Mouse (Mus musculus) midbrain, embryonic 10.5 days (tissue): ENCODE data around the gene Unc45a. TPM values are rescaled to one million over a fixed set of nuclear protein-coding genes. Genes with fewer than 3 reads are reported as not detected.

Experiments used
- DNase-seq: peaks from one replicate; pipeline ENCODE4 v3.0.0-alpha.2; 2017; ENCODE audit warnings: low spot score
- H3K27ac ChIP-seq: fragments of 300-500 bp; sonication (generic); replicated peaks from 2 replicates; pipeline ENCODE4 v1.5.1; 2016; ENCODE audit warnings: mild to moderate bottlenecking
- H3K27me3 ChIP-seq: fragments of 300-500 bp; sonication (generic); 2 replicates; pipeline ENCODE4 v1.6.1; 2016; ENCODE audit warnings: low read depth, mild to moderate bottlenecking; ENCODE audit not compliant: poor library complexity, severe bottlenecking
- H3K36me3 ChIP-seq: fragments of 300-500 bp; sonication (generic); 2 replicates; pipeline ENCODE4 v1.6.1; 2016; ENCODE audit warnings: mild to moderate bottlenecking, moderate library complexity
- H3K4me1 ChIP-seq: fragments of 300-500 bp; sonication (generic); 2 replicates; pipeline ENCODE4 v1.6.1; 2016
- H3K4me3 ChIP-seq: fragments of 300-500 bp; sonication (generic); 2 replicates; pipeline ENCODE4 v1.5.1; 2016; ENCODE audit warnings: mild to moderate bottlenecking, moderate library complexity
- H3K9me3 ChIP-seq: fragments of 300-500 bp; sonication (generic); replicated peaks from 2 replicates; pipeline ENCODE4 v1.6.1; 2016; ENCODE audit warnings: mild to moderate bottlenecking
- WGBS: fragments of 180-500 bp; shearing (Covaris S2); methylation state at CpG from one replicate; pipeline ENCODE4 v1.1.7; 2016; 5-methylcytosine and 5-hydroxymethylcytosine counted together
- polyA plus RNA-seq: library from polyadenylated mRNA; unstranded; fragments of >200 nt; fragmentation: Nextera tagmentation; extraction: Ambion mirVana; gene quantifications from 2 replicates; pipeline ENCODE4 v1.2.1, GENCODE M21; 2016

The Unc45a gene
- polyA plus RNA-seq, 1 experiment from 2014 or later, result 42.3 TPM

DNA sequence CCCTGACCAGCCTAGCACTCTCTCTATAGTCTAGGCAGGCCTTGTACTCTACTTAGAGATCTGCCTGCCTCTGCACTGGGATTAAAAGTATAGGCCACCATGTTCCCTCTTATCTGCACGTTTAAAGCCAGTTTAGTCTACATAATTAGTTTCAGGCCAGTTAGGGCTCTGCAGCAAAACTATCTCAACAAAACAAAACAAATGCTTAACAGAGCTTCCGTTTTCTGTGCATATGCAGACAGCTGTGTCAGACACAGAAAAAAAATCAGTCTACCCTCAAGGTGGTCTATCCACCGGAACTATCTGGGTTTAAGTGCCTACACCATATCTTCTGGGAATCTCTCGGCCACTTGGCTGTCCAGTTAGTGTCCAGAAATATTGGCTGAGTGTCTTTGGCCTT lies 32.5 kb upstream of the Unc45a start:
- WGBS, result 84% methylated on average over 4 of the region's 4 CpGs

DNA sequence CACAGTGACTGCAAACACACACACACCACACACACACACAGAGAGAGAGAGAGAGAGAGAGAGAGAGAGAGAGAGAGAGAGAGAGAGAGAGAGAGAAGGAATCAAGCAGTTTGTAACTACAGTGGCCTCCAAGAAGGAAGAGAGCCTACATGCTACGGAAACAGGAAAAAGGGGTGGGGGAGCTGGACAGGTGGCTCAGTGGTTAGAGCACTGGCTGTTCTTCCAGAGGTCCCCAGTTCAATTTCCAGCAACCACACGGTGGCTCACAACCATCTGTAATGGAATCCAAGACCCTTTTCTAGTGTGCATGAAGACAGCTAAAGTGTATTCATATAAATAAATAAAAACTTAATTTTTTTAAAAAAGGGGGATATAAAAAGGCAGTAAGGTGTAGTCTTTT lies 31.9 kb upstream of the Unc45a start:
- Histone ChIP-seq H3K4me3 (no peak overlapping the region), H3K9me3 (no peaks in the 10 kb centered on the region), H3K27me3 (no peaks in the 10 kb centered on the region), H3K4me1 (peaks cover 25% of the 10 kb centered on the region), H3K27ac (no peak overlapping the region), H3K36me3 (peaks cover 11% of the 10 kb centered on the region)
- no peak for DNase-seq
- WGBS, result 63% methylated on average over 2 of the region's 2 CpGs

More for the DNA sequence above, 32.5 kb upstream of the Unc45a start:
- H3K9me3 ChIP-seq, result no peaks in the 10 kb centered on the region
- peaks cover 25% of the 10 kb centered on the region for H3K4me1 ChIP-seq
- no peak overlapping the region for H3K4me3 ChIP-seq
- H3K36me3 ChIP-seq, result peaks cover 4% of the 10 kb centered on the region
- H3K27me3 ChIP-seq, result no peaks in the 10 kb centered on the region
- H3K27ac ChIP-seq, result no peak overlapping the region
- DNase-seq, result no peak

DNA sequence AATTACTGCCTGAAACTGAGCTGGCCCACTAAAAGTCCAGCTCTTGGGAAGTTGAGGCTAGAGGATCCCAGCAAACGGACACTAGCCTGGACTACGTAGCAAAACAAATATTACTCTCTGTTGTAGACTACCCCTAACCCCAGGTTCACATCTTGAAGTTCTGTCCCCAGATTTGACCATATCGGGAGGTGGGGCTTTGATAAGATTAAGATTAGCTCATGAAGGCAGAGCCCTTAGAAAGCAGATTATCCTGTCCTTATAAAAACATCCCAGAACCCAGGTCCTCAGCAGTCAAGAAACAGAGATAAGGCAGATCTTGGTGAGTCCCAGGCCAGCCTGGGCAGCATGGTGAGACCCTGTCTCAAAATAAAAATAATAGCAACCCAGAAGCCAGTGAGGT lies 31.4 kb upstream of the Unc45a start:
- no peaks in the 10 kb centered on the region for H3K27me3 ChIP-seq
- peaks cover 16% of the 10 kb centered on the region for H3K36me3 ChIP-seq
- H3K27ac ChIP-seq, result no peak overlapping the region
- H3K4me3 ChIP-seq, result no peak overlapping the region
- no peak for DNase-seq
- peaks cover 25% of the 10 kb centered on the region for H3K4me1 ChIP-seq
- 82% methylated on average over 3 of the region's 3 CpGs for WGBS
- H3K9me3 ChIP-seq, result no peaks in the 10 kb centered on the region

DNA sequence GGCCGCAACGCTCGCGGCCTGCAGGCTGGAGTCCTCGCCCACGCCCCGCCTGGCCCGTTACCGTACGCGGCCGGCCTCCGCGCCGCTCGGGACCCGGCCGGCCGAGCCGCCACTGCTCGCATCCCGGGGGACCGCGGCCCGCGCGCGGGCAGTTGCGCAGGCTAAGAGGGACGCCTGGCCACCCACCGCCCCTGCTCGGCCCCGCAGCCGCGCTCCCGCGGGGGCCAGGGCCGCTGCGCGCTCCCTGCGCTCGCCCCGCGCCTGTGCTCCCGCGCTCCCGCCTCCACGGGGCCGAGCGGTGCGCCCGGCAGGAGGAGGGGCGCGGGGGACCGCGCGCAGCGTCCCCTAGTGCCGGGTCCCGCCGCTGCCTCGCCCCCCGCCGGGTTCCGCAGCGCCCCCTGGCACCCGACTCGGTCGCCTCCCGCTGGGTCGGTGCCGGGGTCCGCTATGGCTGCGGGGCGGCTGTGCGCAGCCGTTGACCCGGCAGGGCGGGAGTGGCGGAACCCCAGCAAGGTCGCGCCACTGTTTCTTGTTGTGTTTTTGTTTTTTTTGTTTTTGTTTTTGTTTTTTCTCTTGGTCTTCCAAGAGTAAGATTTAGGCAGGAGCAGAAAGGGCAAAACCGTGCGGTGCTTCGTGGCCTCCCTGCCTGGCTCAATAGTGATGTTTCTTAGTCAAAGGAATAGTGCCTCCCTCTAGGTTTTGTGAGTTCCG lies 30.4 kb upstream of the Unc45a start, which contains the start of gene Man2a2:
Man2a2 (minus strand) TSS at position 335 of the 711 bp plus-strand sequence.
- H3K36me3 ChIP-seq, result peaks cover 25% of the 10 kb centered on the region
- WGBS, result under 1% methylated on average over 86 of the region's 86 CpGs

DNA sequence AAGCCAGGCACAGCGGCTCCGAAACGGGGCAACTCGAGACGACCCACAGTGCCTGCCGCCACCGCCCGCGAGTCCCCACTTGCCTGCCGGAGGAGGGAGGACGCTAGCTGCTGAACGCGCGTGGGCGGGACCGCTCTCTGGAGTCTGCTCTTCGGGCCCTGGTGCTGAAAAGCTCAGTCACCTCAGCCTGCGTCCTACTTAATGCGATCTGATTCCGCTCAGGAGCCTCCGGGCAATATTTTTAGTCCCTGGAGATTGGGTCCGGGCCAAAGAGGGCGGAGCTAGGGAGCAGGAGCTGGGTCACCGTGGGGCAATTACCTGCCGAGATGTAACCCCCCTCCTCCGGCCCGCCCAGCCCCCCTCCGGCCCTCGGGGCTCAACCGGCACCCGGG lies 29.8 kb upstream of the Unc45a start:
- WGBS, result under 1% methylated on average over 31 of the region's 31 CpGs
- no peaks in the 10 kb centered on the region for H3K27me3 ChIP-seq
- peak overlapping the region; percentile 93 for H3K27ac ChIP-seq
- peak overlapping the region; percentile 96 for H3K4me3 ChIP-seq
- no peaks in the 10 kb centered on the region for H3K9me3 ChIP-seq
- DNase-seq, result peak; percentile 65
- peaks cover 31% of the 10 kb centered on the region for H3K36me3 ChIP-seq
- H3K4me1 ChIP-seq, result peaks cover 17% of the 10 kb centered on the region

More for the DNA sequence above, 30.4 kb upstream of the Unc45a start, which contains the start of gene Man2a2:
- Histone ChIP-seq H3K27ac (peak within 1 kb of the TSS; percentile 93), H3K27me3 (no peaks in the 10 kb centered on the region), H3K9me3 (no peaks in the 10 kb centered on the region), H3K4me3 (peak within 1 kb of the TSS; percentile 96), H3K4me1 (peaks cover 20% of the 10 kb centered on the region)
- DNase-seq, result peak; percentile 69

DNA sequence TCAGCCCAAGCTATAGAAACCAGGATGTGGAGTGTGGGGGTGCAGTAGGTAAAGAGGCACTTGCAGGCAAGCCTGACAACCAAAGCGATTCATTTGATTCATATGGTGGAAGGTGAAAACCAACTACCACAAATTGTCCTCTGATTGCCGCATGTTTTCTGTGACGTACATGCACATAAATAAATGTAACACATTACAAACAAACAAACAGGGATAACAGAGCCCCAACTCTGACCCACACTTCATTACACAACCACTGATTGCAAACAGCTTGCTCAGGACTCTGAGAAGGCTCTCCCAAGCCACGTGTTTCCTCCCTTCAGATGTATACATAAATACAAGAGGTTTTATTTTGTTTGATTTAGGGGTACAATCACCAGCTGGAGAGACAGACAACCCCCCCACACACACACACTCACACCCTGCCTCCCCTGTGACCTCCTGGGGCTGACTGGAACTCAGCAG lies 29.2 kb upstream of the Unc45a start:
- 60% methylated on average over 4 of the region's 4 CpGs for WGBS
- no peak for DNase-seq

DNA sequence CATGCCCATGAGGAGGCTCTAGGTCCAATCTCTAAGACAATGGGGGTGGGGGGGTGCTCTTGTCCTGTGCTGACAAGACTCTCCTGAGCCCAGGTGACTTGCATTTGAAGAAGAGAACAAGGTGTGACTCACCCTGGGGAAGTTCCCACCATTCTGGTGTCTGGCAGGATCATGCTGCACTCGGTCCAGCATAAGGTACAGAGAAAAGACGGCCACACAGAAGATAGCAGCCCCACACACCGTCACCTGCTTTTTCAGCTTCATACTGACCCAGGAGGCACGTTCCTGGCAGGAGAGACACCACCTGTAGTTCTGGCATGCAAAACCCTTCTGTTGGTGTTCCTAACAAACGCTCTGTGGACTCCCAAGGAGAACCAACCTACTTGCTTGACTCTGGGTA lies 28.7 kb upstream of the Unc45a start:
- Histone ChIP-seq H3K36me3 (peaks cover 39% of the 10 kb centered on the region), H3K27me3 (no peaks in the 10 kb centered on the region), H3K4me3 (peak overlapping the region; percentile 96; the same call in 1 of the 2 replicates), H3K4me1 (peaks cover 17% of the 10 kb centered on the region), H3K27ac (no peak overlapping the region), H3K9me3 (no peaks in the 10 kb centered on the region)
- DNase-seq, result no peak
- 73% methylated on average over 5 of the region's 5 CpGs for WGBS

More for the DNA sequence above, 29.2 kb upstream of the Unc45a start:
- Histone ChIP-seq H3K27me3 (no peaks in the 10 kb centered on the region), H3K4me3 (peak overlapping the region; percentile 96), H3K27ac (peak overlapping the region; percentile 93; the same call in 1 of the 2 replicates), H3K9me3 (no peaks in the 10 kb centered on the region), H3K36me3 (peaks cover 34% of the 10 kb centered on the region), H3K4me1 (peaks cover 17% of the 10 kb centered on the region)

DNA sequence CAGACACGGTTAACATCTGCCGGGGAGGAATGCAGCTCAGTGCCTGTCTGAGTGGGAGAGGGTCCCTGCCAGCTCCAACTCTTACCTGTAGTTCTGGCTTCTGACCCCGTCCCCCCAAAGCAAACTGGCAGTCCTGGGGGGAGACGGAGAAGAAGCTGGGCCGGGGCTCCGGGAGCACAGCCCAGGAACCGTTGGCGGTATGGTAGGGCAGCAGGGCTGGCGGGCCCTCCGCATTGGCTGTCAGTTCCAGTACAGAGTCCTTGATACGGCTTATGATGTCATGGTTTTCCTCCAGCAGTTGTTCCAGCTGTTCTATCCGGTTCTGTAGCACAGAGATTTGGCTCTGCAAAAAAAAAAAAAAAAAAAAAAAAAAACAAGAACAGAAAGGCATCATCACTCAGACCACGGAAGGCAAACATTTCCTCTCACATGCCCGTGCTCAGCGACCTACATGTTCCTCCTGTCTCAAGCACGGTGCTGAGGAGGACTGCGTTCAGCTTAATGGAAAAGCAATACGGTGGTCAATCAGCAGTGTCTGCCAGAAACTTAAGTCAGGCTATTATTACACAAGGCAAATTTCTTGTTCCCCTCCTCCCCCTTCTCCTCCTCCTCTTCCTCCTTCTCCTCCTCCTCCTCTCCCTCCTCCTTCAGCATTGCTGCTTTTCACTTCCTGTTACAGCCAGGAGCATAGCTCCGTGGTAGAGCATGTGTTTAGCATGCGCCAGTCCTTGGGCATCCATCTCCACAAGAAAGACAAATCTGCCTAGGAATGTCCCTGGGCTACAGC lies 28.0 kb upstream of the Unc45a start:
- Histone ChIP-seq H3K36me3 (peaks cover 46% of the 10 kb centered on the region), H3K9me3 (no peaks in the 10 kb centered on the region), H3K27ac (no peak overlapping the region), H3K27me3 (no peaks in the 10 kb centered on the region), H3K4me1 (peaks cover 17% of the 10 kb centered on the region), H3K4me3 (0 out of 2 replicates have a peak overlapping the region, but pooled peaks have one; percentile 96)
- 91% methylated on average over 20 of the region's 20 CpGs for WGBS
- no peak for DNase-seq

DNA sequence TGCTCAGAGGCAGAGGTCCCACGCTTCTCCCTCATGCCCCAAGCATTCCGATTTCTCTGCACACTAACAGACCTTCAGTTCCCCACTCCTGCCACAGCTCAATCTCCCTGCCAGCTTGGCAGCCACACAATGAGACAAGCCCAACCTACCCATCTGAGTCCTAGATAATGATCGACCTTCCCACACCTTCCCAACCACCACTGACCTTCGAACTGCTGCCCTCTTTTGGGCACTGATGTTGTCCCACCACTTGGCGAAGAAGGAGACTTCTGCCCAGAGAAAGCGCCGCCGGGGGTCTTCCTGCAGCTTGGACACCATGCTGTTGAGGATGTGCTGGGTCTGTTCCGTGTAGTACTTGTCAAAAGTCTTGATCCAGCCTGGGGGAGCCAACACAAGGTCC lies 27.2 kb upstream of the Unc45a start:
- H3K36me3 ChIP-seq, result peaks cover 54% of the 10 kb centered on the region
- no peak overlapping the region for H3K27ac ChIP-seq
- no peak overlapping the region for H3K4me3 ChIP-seq
- WGBS, result 89% methylated on average over 9 of the region's 9 CpGs
- H3K9me3 ChIP-seq, result no peaks in the 10 kb centered on the region
- no peaks in the 10 kb centered on the region for H3K27me3 ChIP-seq
- DNase-seq, result no peak
- H3K4me1 ChIP-seq, result peaks cover 17% of the 10 kb centered on the region

DNA sequence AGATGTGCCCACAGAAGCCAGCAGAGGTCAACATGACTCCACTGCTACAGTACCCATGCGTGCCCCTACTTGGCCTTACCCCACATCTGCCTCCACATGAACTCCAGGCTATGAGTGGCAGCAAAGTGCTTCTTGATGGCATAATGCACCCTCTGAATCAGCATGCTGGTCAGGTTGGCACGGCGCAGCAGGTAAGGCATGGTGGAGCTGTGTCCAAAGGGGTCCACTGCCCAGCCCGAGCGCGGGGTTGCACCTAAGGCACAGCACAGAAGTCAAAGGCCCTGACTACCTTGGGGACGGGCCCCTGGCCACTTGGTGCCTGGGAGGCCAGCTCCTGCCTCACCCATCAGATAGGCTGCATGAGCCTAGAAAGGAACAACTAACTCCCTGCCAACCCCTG lies 26.4 kb upstream of the Unc45a start:
- DNase-seq, result no peak
- H3K4me3 ChIP-seq, result no peak overlapping the region
- H3K27ac ChIP-seq, result no peak overlapping the region
- no peaks in the 10 kb centered on the region for H3K9me3 ChIP-seq
- H3K36me3 ChIP-seq, result peaks cover 62% of the 10 kb centered on the region
- H3K4me1 ChIP-seq, result peaks cover 17% of the 10 kb centered on the region
- WGBS, result 95% methylated on average over 7 of the region's 7 CpGs
- H3K27me3 ChIP-seq, result no peaks in the 10 kb centered on the region

DNA sequence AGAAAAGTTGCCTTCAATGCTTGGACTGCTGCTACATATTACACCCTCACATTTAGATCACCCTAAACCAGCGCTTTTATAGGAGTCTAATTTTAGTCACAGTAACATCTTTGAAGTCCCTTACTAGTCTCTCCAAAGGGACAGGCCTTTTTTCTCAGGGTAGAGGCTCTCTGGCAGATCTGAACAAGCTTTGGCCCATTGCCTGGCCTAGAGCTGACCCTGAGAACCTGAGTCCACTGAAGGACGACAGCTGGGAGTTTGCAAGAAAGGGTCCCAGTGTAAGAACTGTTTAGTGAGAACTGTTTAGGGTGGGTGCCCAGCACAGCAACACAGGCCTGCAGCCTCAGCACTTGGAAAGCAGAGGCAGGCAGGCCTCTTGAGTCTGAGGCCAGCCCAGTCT lies 25.0 kb upstream of the Unc45a start:
- Histone ChIP-seq H3K36me3 (peaks cover 76% of the 10 kb centered on the region), H3K27ac (no peak overlapping the region), H3K27me3 (no peaks in the 10 kb centered on the region), H3K9me3 (no peaks in the 10 kb centered on the region), H3K4me3 (no peak overlapping the region), H3K4me1 (peaks cover 17% of the 10 kb centered on the region)
- no peak for DNase-seq
- 94% methylated on average over 2 of the region's 2 CpGs for WGBS

DNA sequence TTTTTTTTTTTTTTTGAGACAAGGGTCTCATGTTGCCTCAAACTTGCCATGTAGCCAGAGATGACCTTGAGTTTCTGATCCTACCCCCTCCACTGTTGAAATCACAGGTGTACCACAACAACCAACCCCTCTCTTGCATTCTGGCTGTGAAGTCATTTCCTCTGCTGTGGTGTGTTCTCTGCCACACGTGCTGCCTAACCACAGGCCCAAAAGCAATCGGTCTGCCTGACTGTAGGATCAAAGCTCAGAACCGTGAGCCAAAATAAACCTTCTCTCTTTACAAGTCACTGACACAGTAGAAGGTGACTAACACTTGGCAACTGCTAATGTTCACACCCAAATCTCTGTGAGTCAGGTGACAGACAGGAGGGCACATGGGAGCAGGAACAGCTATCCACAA lies 19.6 kb upstream of the Unc45a start:
- H3K27ac ChIP-seq, result no peak overlapping the region
- H3K36me3 ChIP-seq, result peaks cover 97% of the 10 kb centered on the region
- no peaks in the 10 kb centered on the region for H3K9me3 ChIP-seq
- peaks cover 20% of the 10 kb centered on the region for H3K4me1 ChIP-seq
- no peak for DNase-seq
- WGBS, result 81% methylated on average over 3 of the region's 3 CpGs
- H3K4me3 ChIP-seq, result no peak overlapping the region
- no peaks in the 10 kb centered on the region for H3K27me3 ChIP-seq

DNA sequence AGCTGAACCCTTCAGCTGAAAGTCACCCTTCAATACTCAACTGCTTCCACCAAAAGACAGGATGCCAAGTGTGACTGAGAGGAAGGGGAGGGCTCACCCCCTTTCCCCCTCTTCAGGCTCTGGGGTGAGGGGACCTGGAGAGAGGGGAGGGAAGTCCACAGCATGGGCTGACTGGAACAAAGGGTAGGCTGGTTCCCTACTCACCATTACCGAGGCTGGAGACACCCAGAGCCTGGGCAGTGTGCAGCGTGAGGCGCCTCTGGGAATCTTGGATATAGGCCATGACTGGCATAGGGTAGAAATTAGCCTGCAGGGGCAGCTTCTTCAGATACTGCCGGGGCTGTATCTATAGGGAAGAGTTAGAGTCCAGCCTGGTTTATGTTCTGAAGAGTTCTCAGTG lies 17.2 kb upstream of the Unc45a start:
- H3K36me3 ChIP-seq, result peaks cover 95% of the 10 kb centered on the region
- WGBS, result 79% methylated on average over 4 of the region's 4 CpGs
- H3K4me1 ChIP-seq, result peaks cover 20% of the 10 kb centered on the region
- no peaks in the 10 kb centered on the region for H3K9me3 ChIP-seq
- no peaks in the 10 kb centered on the region for H3K27me3 ChIP-seq
- no peak for DNase-seq
- no peak overlapping the region for H3K4me3 ChIP-seq
- H3K27ac ChIP-seq, result 0 out of 2 replicates have a peak overlapping the region, but pooled peaks have one; percentile 28
